In genomic region chr4:57732351-57732750, GRCm38 (mm10) we compare ENCODE assay signal across 19 mouse cellular contexts.
"Had no signal": no experiment of that assay in that cellular context is flagged by ENCODE, and none has a peak within 500 bp of the region (broad histone marks: within the 10 kb centered on the region; RNA-seq: fewer than 3 reads in every experiment).

No protein-coding gene starts in this region.

- H3K27ac ChIP-seq: limb, embryonic 10.5 days; limb, embryonic 13.5 days; liver, embryonic 12.5 days; liver, embryonic 15.5 days; lung, embryonic 15.5 days; midbrain, embryonic 15.5 days; neural tube, embryonic 12.5 days; neural tube, embryonic 15.5 days; stomach, embryonic 15.5 days had no signal

- H3K4me2 ChIP-seq: limb, embryonic 13.5 days; liver, embryonic 12.5 days; liver, embryonic 15.5 days; lung, embryonic 15.5 days; midbrain, embryonic 11.5 days; midbrain, embryonic 15.5 days; neural tube, embryonic 12.5 days; neural tube, embryonic 15.5 days; stomach, embryonic 15.5 days had no signal

- ATAC-seq: liver, embryonic 12.5 days; midbrain, embryonic 15.5 days had no signal

- H3K9me3 ChIP-seq: limb, embryonic 13.5 days; liver, embryonic 12.5 days; liver, embryonic 15.5 days; lung, embryonic 15.5 days; midbrain, embryonic 15.5 days; neural tube, embryonic 12.5 days; neural tube, embryonic 15.5 days; stomach, embryonic 15.5 days had no signal

- H3K9ac ChIP-seq: limb, embryonic 13.5 days; liver, embryonic 12.5 days; liver, embryonic 15.5 days; lung, embryonic 15.5 days; midbrain, embryonic 15.5 days; neural tube, embryonic 12.5 days; neural tube, embryonic 15.5 days; stomach, embryonic 15.5 days had no signal

- H3K27me3 ChIP-seq: limb, embryonic 13.5 days; liver, embryonic 12.5 days; liver, embryonic 15.5 days; lung, embryonic 15.5 days; midbrain, embryonic 15.5 days; neural tube, embryonic 12.5 days; neural tube, embryonic 15.5 days; stomach, embryonic 15.5 days had no signal

- H3K4me3 ChIP-seq: layer of hippocampus, adult 2 months; limb, embryonic 10.5 days; limb, embryonic 13.5 days; liver, embryonic 12.5 days; liver, embryonic 15.5 days; lung, embryonic 15.5 days; midbrain, embryonic 15.5 days; neural tube, embryonic 12.5 days; neural tube, embryonic 15.5 days; stomach, embryonic 15.5 days had no signal

- DNase-seq: layer of hippocampus, adult 9-11 months; liver; lung, adult 18-20 months; lung, postnatal 10 days; lung, postnatal 36 days; right cerebral cortex, adult 18-20 months; right cerebral cortex, postnatal 14 days; right cerebral cortex, postnatal 4 days had no signal

- H3K4me1 ChIP-seq: limb, embryonic 13.5 days; liver, embryonic 12.5 days; liver, embryonic 15.5 days; midbrain, embryonic 15.5 days; neural tube, embryonic 12.5 days; neural tube, embryonic 15.5 days; stomach, embryonic 15.5 days had no signal

- H3K36me3 ChIP-seq: limb, embryonic 10.5 days; liver, embryonic 12.5 days; liver, embryonic 15.5 days; lung, embryonic 15.5 days; midbrain, embryonic 15.5 days; neural tube, embryonic 12.5 days; neural tube, embryonic 15.5 days; stomach, embryonic 15.5 days had no signal
